Mouse (Mus musculus): ENCODE measurements around the gene Gm10282. TPM values are rescaled to one million over a fixed set of nuclear protein-coding genes. Genes with fewer than 3 reads are reported as not detected.

The Gm10282 gene
- 10.1 and 14.5 TPM in 2 replicates for polyA plus RNA-seq (2015; fragmentation: Nextera tagmentation; extraction: Ambion mirVana)

- H3K4me3 ChIP-seq (ENCODE audit: low read length), result no peak within 1 kb of the TSS
- no peak for ATAC-seq
Measured at GRCm38 (mm10) chr8:72305210-72305905, at the start of gene Gm10282. Gene Gm10282, minus strand, starts transcription at chr8:72305260.

GRCm38 (mm10) chr8:72354272-72354671 lies 49.2 kb upstream of the Gm10282 start:
- H3K27ac ChIP-seq (ENCODE audit: low read depth, low read length), result no peak overlapping the region
- no peak overlapping the region for H3K4me2 ChIP-seq (ENCODE audit: low read length)
- H3K9me3 ChIP-seq (ENCODE audit: control insufficient read depth, low read length), result no peaks in the 10 kb centered on the region
- no peaks in the 10 kb centered on the region for H3K4me1 ChIP-seq (ENCODE audit: control insufficient read depth, insufficient read depth, low read depth, low read length)
- no peak overlapping the region for H3K4me3 ChIP-seq (ENCODE audit: low read length)
- H3K36me3 ChIP-seq (ENCODE audit: control insufficient read depth, insufficient read depth, low read length), result peaks cover 31% of the 10 kb centered on the region
- H3K9ac ChIP-seq (ENCODE audit: low read depth, low read length), result no peak overlapping the region
- 83% methylated on average over 11 of the region's 11 CpGs for WGBS
- no peak for ATAC-seq
- no peaks in the 10 kb centered on the region for H3K27me3 ChIP-seq (replicated peaks; ENCODE audit: control insufficient read depth, insufficient read depth, low read length)

More at GRCm38 (mm10) chr8:72305210-72305905, at the start of gene Gm10282:
- Histone ChIP-seq H3K4me2 (ENCODE audit: low read length) (no peak within 1 kb of the TSS), H3K36me3 (ENCODE audit: control insufficient read depth, insufficient read depth, low read length) (no peaks in the 10 kb centered on the region), H3K27ac (ENCODE audit: low read depth, low read length) (no peak within 1 kb of the TSS), H3K27me3 (replicated peaks; ENCODE audit: control insufficient read depth, insufficient read depth, low read length) (no peaks in the 10 kb centered on the region), H3K9ac (ENCODE audit: low read depth, low read length) (no peak within 1 kb of the TSS), H3K4me1 (ENCODE audit: control insufficient read depth, insufficient read depth, low read depth, low read length) (no peaks in the 10 kb centered on the region), H3K9me3 (ENCODE audit: control insufficient read depth, low read length) (no peaks in the 10 kb centered on the region)
- WGBS, result 72% methylated on average over 11 of the region's 16 CpGs

DNA sequence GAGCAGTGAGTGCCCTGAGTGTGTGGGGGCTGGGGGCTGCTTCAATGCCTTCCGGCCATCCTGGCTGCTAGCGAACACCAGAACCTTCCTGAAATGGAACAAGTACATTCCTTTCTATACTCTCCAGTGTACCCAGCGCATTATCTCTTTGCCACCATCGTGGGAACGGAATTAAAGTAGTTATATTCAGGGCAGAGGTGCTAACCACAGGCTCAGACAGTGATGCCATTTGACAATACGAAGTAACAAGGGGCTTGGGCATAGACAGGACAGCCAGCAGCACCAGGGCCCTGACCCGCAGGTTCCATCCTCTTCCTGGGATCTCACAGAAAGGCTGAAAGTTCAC lies 48.6 kb upstream of the Gm10282 start:
- H3K4me2 ChIP-seq (ENCODE audit: low read length), result no peak overlapping the region
- H3K27ac ChIP-seq (ENCODE audit: low read depth, low read length), result no peak overlapping the region
- H3K4me1 ChIP-seq (ENCODE audit: control insufficient read depth, insufficient read depth, low read depth, low read length), result no peaks in the 10 kb centered on the region
- H3K27me3 ChIP-seq (replicated peaks; ENCODE audit: control insufficient read depth, insufficient read depth, low read length), result no peaks in the 10 kb centered on the region
- H3K4me3 ChIP-seq (ENCODE audit: low read length), result no peak overlapping the region
- no peak for ATAC-seq
- H3K9ac ChIP-seq (ENCODE audit: low read depth, low read length), result no peak overlapping the region
- no peaks in the 10 kb centered on the region for H3K9me3 ChIP-seq (ENCODE audit: control insufficient read depth, low read length)
- H3K36me3 ChIP-seq (ENCODE audit: control insufficient read depth, insufficient read depth, low read length), result peaks cover 26% of the 10 kb centered on the region
- WGBS, result 90% methylated on average over 7 of the region's 7 CpGs

DNA sequence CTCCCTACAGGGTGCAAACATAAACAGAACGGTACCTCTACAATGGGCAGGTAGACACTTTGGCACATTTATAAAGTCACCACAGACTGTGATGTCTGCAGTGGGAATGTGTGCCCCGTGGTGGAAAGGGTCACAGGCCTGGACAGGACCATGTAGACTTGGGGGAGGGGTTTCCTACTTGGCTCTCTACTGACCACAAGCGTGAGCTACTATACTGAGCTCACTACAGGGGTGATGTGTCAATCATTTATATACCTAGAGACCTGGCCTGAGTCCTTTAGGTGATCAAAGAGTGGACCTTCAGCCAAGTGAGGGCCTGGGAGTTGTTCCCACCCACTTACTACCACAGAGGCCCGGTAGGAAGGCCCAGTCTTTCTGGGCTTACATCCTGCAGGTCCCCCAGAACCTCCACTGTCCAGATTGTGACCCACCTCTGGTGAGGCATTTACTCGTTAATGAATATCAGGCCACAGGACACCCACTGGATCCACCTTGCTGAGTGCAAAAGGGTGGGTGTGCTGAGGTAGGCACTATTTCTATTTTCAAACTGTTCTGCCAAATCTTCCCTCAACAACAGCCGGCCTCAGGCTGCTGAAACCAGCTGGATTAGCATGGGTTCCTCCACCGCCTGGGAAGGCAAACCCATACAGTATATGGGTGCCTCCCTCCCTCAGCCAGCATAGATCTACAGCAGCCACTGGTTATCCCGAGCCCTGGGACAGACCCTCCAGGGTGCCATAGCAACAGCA lies 48.1 kb upstream of the Gm10282 start:
- ATAC-seq, result 0 out of 2 replicates have a peak, but pooled peaks have one; percentile 39

DNA sequence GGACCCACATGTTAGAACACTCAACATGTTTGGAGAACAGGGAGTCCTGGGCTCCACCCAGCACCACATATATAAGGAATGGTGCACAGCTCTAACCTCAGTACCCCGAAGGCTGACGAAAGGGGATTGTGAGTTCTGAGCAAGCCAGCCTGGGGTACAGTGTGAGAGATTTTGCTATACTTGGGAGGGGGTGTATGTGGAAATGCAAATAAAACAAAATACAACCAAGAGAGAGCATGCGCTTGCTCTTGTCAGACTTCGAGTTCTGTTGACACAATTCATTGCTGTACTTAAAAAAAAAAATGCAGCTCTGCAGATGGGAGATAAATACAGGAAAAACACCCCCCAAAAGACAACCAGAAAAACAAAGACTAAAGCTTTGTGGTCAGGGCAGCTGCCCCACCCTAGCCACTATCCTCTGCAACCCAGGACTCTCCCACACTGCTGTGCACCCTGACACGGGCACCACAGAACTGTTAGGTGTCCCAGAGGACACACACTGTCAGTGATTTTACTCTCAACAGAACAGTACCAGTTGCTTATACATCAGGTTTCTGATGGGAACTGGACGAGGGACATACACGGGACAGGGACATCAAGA lies 46.4 kb upstream of the Gm10282 start:
- H3K9me3 ChIP-seq (ENCODE audit: control insufficient read depth, low read length), result no peaks in the 10 kb centered on the region
- peaks cover 16% of the 10 kb centered on the region; the same call in 1 of the 2 replicates for H3K36me3 ChIP-seq (ENCODE audit: control insufficient read depth, insufficient read depth, low read length)
- no peak overlapping the region for H3K4me2 ChIP-seq (ENCODE audit: low read length)
- no peak overlapping the region for H3K4me3 ChIP-seq (ENCODE audit: low read length)
- no peak overlapping the region for H3K9ac ChIP-seq (ENCODE audit: low read depth, low read length)
- no peak for ATAC-seq
- H3K27me3 ChIP-seq (replicated peaks; ENCODE audit: control insufficient read depth, insufficient read depth, low read length), result no peaks in the 10 kb centered on the region
- H3K27ac ChIP-seq (ENCODE audit: low read depth, low read length), result no peak overlapping the region
- no peaks in the 10 kb centered on the region for H3K4me1 ChIP-seq (ENCODE audit: control insufficient read depth, insufficient read depth, low read depth, low read length)
- WGBS, result 92% methylated on average over 7 of the region's 7 CpGs

More for the DNA sequence above, 48.1 kb upstream of the Gm10282 start:
- Histone ChIP-seq H3K9ac (ENCODE audit: low read depth, low read length) (no peak overlapping the region), H3K9me3 (ENCODE audit: control insufficient read depth, low read length) (no peaks in the 10 kb centered on the region), H3K4me3 (ENCODE audit: low read length) (no peak overlapping the region), H3K36me3 (ENCODE audit: control insufficient read depth, insufficient read depth, low read length) (peaks cover 24% of the 10 kb centered on the region), H3K27ac (ENCODE audit: low read depth, low read length) (no peak overlapping the region), H3K27me3 (replicated peaks; ENCODE audit: control insufficient read depth, insufficient read depth, low read length) (no peaks in the 10 kb centered on the region), H3K4me2 (ENCODE audit: low read length) (no peak overlapping the region), H3K4me1 (ENCODE audit: control insufficient read depth, insufficient read depth, low read depth, low read length) (no peaks in the 10 kb centered on the region)
- WGBS, result 83% methylated on average over 8 of the region's 8 CpGs

DNA sequence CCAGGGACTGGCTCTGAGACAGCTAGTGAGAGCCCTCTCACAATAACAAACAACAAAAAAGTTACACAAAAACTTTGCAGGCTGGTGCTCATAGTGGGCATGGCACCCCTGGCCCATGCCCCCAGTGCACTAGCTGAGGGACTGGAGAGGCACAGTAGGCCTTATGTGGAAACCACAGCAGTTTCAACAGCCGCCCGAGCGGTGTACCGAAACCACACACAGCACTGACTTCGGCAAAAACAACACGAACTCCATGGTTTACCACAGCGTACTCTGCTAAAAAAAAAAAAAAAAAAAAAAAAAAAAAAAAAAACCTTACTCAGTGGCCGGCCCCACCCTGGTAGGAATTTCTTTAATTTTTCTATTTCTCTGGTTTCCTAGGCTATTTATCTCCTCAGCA lies 45.7 kb upstream of the Gm10282 start:
- no peak overlapping the region for H3K27ac ChIP-seq (ENCODE audit: low read depth, low read length)
- 0 out of 2 replicates have a peak, but pooled peaks cover 11% of the 10 kb centered on the region for H3K36me3 ChIP-seq (ENCODE audit: control insufficient read depth, insufficient read depth, low read length)
- no peaks in the 10 kb centered on the region for H3K9me3 ChIP-seq (ENCODE audit: control insufficient read depth, low read length)
- no peak overlapping the region for H3K9ac ChIP-seq (ENCODE audit: low read depth, low read length)
- no peaks in the 10 kb centered on the region for H3K27me3 ChIP-seq (replicated peaks; ENCODE audit: control insufficient read depth, insufficient read depth, low read length)
- H3K4me3 ChIP-seq (ENCODE audit: low read length), result no peak overlapping the region
- no peak for ATAC-seq
- WGBS, result 95% methylated on average over 8 of the region's 8 CpGs
- no peak overlapping the region for H3K4me2 ChIP-seq (ENCODE audit: low read length)
- no peaks in the 10 kb centered on the region for H3K4me1 ChIP-seq (ENCODE audit: control insufficient read depth, insufficient read depth, low read depth, low read length)

- H3K27ac ChIP-seq (ENCODE audit: low read depth, low read length), result no peak overlapping the region
- no peaks in the 10 kb centered on the region for H3K27me3 ChIP-seq (replicated peaks; ENCODE audit: control insufficient read depth, insufficient read depth, low read length)
- no peak for ATAC-seq
- H3K4me1 ChIP-seq (ENCODE audit: control insufficient read depth, insufficient read depth, low read depth, low read length), result no peaks in the 10 kb centered on the region
- H3K4me2 ChIP-seq (ENCODE audit: low read length), result no peak overlapping the region
- peaks cover 13% of the 10 kb centered on the region; the same call in 1 of the 2 replicates for H3K36me3 ChIP-seq (ENCODE audit: control insufficient read depth, insufficient read depth, low read length)
- H3K9ac ChIP-seq (ENCODE audit: low read depth, low read length), result no peak overlapping the region
- 95% methylated on average over 9 of the region's 9 CpGs for WGBS
- H3K9me3 ChIP-seq (ENCODE audit: control insufficient read depth, low read length), result no peaks in the 10 kb centered on the region
- no peak overlapping the region for H3K4me3 ChIP-seq (ENCODE audit: low read length)
Measured at GRCm38 (mm10) chr8:72349838-72350237, 44.8 kb upstream of the Gm10282 start.

GRCm38 (mm10) chr8:72348956-72349355 lies 43.9 kb upstream of the Gm10282 start:
- peaks cover 11% of the 10 kb centered on the region; the same call in 1 of the 2 replicates for H3K36me3 ChIP-seq (ENCODE audit: control insufficient read depth, insufficient read depth, low read length)
- no peak overlapping the region for H3K27ac ChIP-seq (ENCODE audit: low read depth, low read length)
- ATAC-seq, result no peak

GRCm38 (mm10) chr8:72348114-72348513 lies 43.1 kb upstream of the Gm10282 start:
- Histone ChIP-seq H3K36me3 (ENCODE audit: control insufficient read depth, insufficient read depth, low read length) (peaks cover 14% of the 10 kb centered on the region; the same call in 1 of the 2 replicates), H3K9me3 (ENCODE audit: control insufficient read depth, low read length) (no peaks in the 10 kb centered on the region), H3K4me3 (ENCODE audit: low read length) (no peak overlapping the region), H3K27me3 (replicated peaks; ENCODE audit: control insufficient read depth, insufficient read depth, low read length) (no peaks in the 10 kb centered on the region), H3K27ac (ENCODE audit: low read depth, low read length) (no peak overlapping the region), H3K4me2 (ENCODE audit: low read length) (no peak overlapping the region), H3K9ac (ENCODE audit: low read depth, low read length) (no peak overlapping the region), H3K4me1 (ENCODE audit: control insufficient read depth, insufficient read depth, low read depth, low read length) (no peaks in the 10 kb centered on the region)
- WGBS, result 88% methylated on average over 2 of the region's 2 CpGs
- no peak for ATAC-seq

More at GRCm38 (mm10) chr8:72348956-72349355, 43.9 kb upstream of the Gm10282 start:
- Histone ChIP-seq H3K4me3 (ENCODE audit: low read length) (no peak overlapping the region), H3K9me3 (ENCODE audit: control insufficient read depth, low read length) (no peaks in the 10 kb centered on the region), H3K27me3 (replicated peaks; ENCODE audit: control insufficient read depth, insufficient read depth, low read length) (no peaks in the 10 kb centered on the region), H3K9ac (ENCODE audit: low read depth, low read length) (no peak overlapping the region), H3K4me2 (ENCODE audit: low read length) (no peak overlapping the region), H3K4me1 (ENCODE audit: control insufficient read depth, insufficient read depth, low read depth, low read length) (no peaks in the 10 kb centered on the region)
- 85% methylated on average over 1 of the region's 1 CpGs for WGBS
